Mouse (Mus musculus) retina, embryonic 14.5 days (tissue): ENCODE data around the gene Apba1.

Source experiments
- DNase-seq: peaks from one replicate; pipeline ENCODE4 v3.0.0-alpha.2; 2015; ENCODE audit warnings: low spot score

Apba1 gene

GRCm38 (mm10) chr19:23972881-23973649, 214.4 kb downstream of the Apba1 start:
- no peak for DNase-seq

GRCm38 (mm10) chr19:23977901-23978443, 219.3 kb downstream of the Apba1 start:
- no peak for DNase-seq

- no peak for DNase-seq
Measured at GRCm38 (mm10) chr19:23980598-23980997, 221.9 kb downstream of the Apba1 start.

- DNase-seq, result peak; percentile 53
Measured at GRCm38 (mm10) chr19:23984186-23984585, 225.5 kb downstream of the Apba1 start.

GRCm38 (mm10) chr19:23987291-23987690, 228.6 kb downstream of the Apba1 start:
- DNase-seq, result no peak

GRCm38 (mm10) chr19:23988166-23988565, 229.5 kb downstream of the Apba1 start:
- DNase-seq, result no peak

- DNase-seq, result no peak
Measured at GRCm38 (mm10) chr19:23995766-23996399, 237.2 kb downstream of the Apba1 start.
